Mouse (Mus musculus) spleen, adult 12 weeks (tissue): ENCODE measurements around the gene Nectin2.

Experiments used
- DNase-seq: peaks from one replicate; pipeline ENCODE4 v3.0.0; 2022; ENCODE audit warnings: low spot score

The Nectin2 gene

DNA sequence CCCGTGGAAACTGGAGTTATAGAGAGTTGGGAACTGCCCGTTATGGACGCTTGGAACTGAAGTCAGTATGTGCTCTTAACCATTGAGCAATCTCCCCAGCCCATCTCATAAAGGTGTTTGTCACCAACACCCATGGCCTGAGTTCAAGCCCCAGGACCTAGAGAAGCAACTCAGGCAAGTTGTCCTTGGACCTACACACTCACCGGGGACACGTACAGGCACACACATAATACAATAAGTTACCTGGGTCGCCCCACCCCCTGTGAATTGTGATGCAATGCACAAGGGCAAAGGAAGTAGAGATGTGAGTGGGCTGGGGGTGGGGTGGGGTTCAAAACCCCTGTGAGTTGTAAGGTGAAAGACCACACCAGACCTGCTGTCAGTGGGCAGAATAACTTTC, 63.8 kb downstream of the Nectin2 start:
- no peak for DNase-seq

DNA sequence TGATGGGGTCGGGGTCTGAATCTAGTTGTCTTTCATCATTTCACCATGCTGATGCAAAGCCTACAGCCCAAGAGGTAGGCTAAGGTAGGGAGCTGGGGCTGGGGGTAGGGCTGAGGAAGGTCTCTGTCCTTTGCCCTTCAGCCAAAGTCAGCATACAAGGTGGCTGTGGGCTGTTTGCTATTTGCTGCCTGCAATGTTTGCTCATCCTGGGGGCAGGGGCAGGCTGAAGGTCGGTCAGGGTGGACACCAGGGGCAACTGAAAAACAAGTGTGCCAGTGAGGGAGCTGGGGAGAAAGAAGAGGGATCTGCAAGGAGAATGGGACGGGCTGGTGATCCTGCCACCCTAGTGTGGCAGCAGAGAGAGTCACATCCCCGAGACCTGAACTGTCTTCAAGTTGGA, 64.9 kb downstream of the Nectin2 start:
- no peak for DNase-seq

DNA sequence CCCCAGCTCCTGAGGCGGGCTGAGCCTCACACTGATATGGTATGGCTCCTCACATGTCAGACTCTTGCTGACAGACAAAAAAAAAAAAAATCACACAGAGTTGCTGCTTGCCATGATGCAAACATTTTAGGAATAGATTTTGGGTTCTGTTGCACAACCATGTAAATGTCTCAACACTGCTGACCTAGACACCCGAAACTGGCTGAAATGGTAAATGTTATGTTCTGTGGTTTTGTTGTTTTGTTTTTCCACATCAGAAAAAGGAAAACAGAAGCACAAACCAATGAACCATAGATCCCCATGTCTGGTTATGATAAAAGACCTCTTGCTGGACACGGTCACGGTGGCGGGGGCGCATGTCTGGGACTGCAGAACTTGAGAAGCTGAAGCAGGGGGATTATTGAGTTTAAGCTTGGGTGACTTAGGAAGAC, 66.5 kb downstream of the Nectin2 start:
- DNase-seq: no peak

DNA sequence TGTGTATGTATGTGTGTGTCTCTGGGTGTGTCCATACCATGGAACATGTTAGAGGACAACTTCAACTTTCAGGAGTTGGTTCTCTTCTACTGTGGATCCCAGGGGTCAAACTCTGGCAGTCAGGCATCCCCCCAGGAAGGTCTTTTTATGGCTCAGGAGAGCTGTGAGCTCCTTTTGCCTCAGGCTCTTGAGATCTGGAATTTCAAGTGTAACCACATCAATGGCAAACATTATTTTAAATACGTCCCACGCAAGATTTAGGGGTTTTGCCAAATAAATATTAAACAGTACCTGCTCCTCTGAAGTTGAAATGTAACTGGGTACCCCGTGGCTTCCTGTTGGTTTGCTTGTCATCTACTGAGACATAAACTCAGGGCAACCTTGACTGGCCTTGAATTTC, 67.3 kb downstream of the Nectin2 start:
- no peak for DNase-seq

DNA sequence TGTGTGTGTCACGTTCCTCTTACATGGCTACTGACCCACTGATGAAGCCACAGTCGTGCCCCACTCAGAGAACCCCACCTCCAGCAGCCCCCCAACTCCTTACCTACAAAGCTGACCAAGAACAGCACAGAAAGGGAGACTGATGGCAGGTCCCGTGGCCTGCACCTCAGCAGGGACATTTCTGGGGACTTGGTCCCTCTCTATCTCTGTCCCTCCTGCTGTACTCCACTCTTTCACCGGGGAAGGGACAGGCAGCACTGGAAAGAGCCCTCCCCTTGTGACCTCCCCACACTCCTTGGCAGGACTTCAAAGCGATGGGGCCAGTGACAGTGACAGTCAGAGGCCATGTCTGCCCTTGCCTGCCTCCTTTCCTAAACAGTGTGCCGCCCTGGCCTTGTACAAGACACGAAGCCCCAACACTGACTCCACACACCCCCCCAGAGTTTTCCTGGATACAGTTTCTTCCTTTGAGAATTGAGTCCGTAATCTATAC, 69.0 kb downstream of the Nectin2 start, which contains the start of the genes Gm44805 and Apoc4:
Gm44805 (minus strand) TSS at position 222 of the 493 bp plus-strand sequence.
Apoc4 (minus strand) TSS at position 278 of the 493 bp plus-strand sequence.
- no peak for DNase-seq

DNA sequence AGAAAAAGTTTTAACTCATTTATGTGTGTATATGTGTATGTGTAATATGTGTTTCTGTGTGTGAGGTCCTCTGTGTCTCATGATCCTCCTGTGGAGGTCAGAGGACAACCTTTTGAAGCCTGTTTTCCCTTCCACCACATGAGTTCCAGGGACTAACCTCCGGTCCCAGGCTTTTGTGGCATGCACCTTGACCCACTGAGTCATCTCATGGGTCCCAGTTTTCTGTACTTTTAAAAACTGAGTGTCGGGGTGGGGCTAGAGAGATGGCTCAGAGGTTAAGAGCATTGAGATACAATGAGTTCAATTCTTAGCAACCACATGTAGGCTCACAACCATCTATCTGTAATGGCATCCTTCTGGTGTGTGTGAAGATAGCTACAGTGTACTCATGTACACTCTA, 69.6 kb downstream of the Nectin2 start:
- DNase-seq: no peak

DNA sequence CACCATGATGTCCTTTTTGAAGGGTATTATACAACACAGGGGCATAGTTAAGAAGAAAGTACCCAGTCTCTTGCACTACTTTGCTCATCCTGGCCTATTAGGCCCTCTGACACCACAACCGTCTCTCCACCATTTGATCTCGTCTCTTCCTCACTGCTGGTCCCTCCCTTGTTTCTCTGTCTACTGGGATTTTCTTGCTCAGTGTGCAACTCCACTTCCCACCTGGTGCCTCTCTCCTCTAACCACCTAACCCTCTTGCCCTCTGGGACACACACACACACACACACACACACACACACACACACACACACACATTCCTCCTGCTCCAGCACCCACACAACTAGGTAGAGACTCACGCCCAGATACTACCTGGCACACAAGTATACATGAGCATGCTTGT, 71.4 kb downstream of the Nectin2 start:
- no peak for DNase-seq

DNA sequence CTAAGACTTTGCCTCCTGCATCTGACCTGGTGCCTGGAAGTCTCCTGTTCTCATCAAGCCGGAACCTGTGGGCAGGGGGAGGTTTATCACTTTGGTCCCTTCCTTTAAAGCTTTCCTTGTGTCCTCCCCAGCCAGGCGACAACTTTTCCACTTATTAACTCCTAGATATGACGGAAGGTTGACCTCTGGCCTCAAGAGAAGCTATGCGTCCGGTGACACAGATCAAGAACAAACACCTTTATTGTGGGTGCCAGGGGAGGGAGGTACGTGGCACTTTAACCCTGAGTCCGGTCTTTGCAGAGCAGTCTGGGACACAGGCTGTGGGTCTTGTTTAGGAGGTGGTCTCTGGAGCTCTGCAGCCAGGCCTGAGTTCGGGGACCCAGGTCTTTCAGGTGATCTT, 72.4 kb downstream of the Nectin2 start, which contains the start of gene Apoc2:
Apoc2 (minus strand) TSS at position 70 of the 400 bp plus-strand sequence.
- no peak for DNase-seq

DNA sequence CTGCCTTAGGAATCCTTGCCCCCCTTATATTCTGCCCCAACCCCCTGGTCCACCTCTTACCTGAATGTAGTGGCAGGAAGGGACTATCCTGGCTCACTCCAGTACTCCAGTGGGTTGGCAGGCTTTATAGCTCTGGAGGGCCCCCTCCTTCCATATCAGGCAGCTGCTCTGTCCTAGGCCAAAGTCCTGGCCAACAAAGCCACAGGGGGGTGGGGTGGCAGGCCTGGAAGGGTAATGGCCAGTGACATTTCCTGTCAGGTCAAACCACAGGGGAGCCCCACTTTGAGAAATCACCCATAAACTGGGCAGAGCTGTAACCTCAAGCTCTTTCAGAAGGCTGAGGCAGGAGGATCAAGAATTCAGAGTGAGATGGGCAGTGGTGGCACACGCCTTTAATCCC, 73.6 kb downstream of the Nectin2 start:
- DNase-seq: no peak

DNA sequence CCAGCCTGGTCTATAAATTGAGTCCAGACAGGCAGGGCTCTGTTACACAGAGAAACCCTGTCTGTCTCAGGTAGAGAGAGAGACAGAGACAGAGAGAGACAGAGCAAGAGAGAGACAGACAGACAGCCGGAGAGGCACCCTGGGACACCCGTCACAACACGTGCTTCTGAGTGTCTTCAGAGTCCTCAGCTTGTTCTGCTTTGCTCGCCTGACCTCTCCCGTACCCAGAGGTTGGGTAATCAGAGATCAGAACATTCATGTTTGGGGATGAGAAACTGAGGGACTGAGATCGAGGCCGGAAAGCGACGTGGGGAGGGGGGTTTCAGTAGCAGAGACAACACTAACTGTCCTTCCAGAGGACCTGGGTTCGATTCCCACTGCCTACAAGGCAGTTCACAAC, 74.5 kb downstream of the Nectin2 start:
- DNase-seq: no peak

DNA sequence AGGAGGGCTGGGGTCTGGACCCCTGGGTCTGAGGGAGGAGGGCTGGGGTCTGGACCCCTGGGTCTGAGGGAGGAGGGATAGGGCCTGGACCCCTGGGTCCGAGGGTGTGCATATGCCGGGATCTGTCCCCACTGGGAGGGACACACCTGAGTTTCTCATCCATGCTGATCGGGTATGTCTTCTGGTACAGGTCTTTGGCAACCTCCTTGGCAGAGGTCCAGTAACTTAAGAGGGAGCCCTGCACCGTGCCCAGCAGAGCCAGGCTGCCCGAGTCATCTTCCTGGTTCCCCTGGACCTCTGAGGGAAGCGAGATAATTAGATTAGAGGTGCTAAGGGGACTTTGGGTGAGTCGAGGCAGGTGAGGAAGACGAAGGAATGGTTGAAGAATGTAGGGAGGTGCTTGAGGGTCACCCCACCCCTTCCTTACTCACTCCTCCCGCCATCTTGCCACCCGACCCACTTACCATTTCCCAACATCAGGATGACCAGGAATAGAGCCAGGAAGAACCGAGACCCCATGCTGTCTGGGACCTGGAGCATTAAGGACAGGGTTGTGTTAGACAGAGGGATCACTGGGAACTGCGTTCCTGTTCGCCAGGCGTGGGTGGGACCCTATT, 77.1 kb downstream of the Nectin2 start:
- DNase-seq: no peak

DNA sequence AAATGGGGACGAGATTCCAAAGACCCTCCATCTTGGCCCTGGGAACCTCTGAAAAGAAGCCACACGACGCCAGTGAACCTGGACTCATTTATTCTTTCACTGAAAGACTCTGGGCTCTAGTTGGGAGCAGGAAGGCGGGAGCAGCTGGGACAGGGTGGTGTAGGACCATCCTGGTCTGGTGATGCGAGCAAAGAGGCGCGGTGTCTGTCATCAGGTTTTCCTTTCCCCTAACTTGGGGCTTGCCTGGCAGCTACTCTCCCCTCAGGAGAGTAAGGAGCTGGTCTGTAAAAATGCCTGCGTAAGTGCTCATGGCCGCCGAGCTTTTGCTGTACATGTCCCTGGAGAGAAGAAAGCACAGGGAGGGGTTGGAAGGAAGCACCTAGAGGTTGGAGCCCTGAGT, 78.8 kb downstream of the Nectin2 start:
- no peak for DNase-seq

DNA sequence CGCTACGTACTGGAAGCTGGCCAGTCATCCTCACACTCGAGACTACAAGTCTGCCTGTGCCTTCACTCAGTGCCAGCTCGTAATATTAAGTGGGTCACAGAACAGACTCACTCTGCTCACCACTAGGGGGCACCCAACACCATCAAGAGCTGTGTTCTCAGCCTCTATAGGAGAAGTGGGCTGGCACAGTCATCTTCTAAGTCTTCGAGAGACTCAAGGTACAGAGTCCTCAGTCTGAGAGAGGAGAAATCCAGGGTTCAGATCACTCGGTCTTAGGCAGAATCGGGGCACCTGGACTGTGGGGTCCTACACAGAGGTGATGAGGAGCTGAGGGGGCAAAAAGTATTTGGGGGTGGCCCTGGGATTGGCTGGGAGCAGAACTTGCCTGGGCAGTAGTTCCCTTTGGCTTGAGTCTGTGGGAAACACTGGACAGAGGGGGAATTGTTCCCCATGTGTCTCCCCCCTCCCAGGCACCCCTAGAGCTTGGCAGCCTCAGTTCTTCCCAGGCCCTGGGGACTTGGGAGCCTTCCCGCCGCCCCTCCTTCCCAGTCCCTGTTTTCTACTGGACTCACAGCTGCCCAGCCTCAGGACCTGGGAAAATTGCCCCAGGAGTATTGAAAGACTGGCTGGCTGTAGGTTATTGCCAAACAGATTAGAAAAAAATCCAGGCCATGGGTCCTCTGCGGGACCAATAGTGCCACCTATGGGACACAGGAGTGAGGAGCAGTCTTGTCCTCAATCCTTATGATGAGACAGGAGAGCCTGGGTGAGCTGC, 81.1 kb downstream of the Nectin2 start:
- DNase-seq: peak; percentile 73

DNA sequence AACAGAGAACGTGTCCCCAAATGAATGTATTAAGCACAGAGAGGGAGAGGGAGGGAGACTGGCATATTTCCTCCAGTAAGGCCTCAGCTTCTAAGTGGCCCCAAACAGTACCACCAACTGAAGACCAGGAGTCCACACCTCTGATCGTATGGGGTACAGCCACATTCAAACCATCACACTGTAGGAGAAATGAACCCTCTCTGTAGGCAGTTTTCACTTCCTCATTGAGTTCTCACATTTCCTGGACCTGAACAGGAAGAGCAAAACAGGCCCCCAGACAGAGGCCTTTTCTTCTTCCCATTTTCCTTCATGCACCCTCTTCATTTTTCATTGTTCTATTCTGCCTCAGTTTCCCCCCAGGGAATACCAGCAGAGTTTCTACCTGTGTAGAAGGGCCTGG, 82.8 kb downstream of the Nectin2 start:
- DNase-seq: no peak

DNA sequence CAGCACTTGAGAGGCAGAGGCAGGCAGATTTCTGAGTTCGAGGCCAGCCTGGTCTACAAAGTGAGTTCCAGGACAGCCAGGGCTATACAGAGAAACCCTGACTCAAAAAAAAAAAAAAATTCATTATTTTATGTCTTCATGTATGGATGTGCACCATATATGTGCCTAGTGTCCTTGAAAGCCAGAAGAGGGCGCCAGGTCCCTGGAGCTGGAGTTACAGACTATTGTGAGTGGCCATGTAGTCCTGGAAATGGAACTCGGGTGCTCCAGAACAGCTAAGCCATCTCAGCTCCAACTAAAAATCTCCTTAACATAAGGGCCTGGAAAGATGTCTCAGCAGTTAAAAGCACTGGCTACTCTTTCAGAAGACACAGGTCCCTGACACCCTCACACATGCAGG, 83.5 kb downstream of the Nectin2 start:
- DNase-seq: no peak
